Mouse (Mus musculus) forebrain, embryonic 14.5 days (tissue): ENCODE measurements around the gene Trp53i11. TPM values are rescaled to one million over a fixed set of nuclear protein-coding genes. Genes with fewer than 3 reads are reported as not detected.

ENCODE experiments used
- ATAC-seq: fragments of 200-750 bp; cut with Nextera tagmentation; 2 replicates; pipeline ENCODE4 v1.8.0; 2017; ENCODE audit warnings: mild to moderate bottlenecking, moderate library complexity
- DNase-seq: peaks from one replicate; pipeline ENCODE4 v3.0.0-alpha.2; 2015; ENCODE audit warnings: low spot score
- H3K27ac ChIP-seq: fragments of 300-500 bp; sonication (generic); 2 replicates; pipeline ENCODE4 v1.5.1; 2014; ENCODE audit warnings: low read depth, mild to moderate bottlenecking, control low read depth, low read length, moderate library complexity
- H3K27me3 ChIP-seq: fragments of 300-500 bp; sonication (generic); replicated peaks from 2 replicates; pipeline ENCODE4 v1.6.1; 2014; ENCODE audit warnings: low read length, control low read depth, mixed read lengths; ENCODE audit not compliant: control insufficient read depth, insufficient read depth
- H3K36me3 ChIP-seq: fragments of 300-500 bp; sonication (generic); 2 replicates; pipeline ENCODE4 v1.6.1; 2014; ENCODE audit warnings: low read length, control low read depth; ENCODE audit not compliant: control insufficient read depth, insufficient read depth
- H3K4me1 ChIP-seq: fragments of 300-500 bp; sonication (generic); 2 replicates; pipeline ENCODE4 v1.6.1; 2014; ENCODE audit warnings: antibody characterized with exemption, low read length, control low read depth; ENCODE audit not compliant: control insufficient read depth, insufficient read depth
- H3K4me2 ChIP-seq: fragments of 300-500 bp; sonication (generic); 2 replicates; pipeline ENCODE4 v1.6.1; 2014; ENCODE audit warnings: mild to moderate bottlenecking, control low read depth, low read length
- H3K4me3 ChIP-seq: fragments of 300-500 bp; sonication (generic); 2 replicates; pipeline ENCODE4 v1.5.1; 2014; ENCODE audit warnings: low read depth, low read length, control low read depth
- H3K9ac ChIP-seq: fragments of 300-500 bp; sonication (generic); 2 replicates; pipeline ENCODE4 v1.6.1; 2014; ENCODE audit warnings: mild to moderate bottlenecking, low read length, control low read depth, moderate library complexity
- H3K9me3 ChIP-seq: fragments of 300-500 bp; sonication (generic); replicated peaks from 2 replicates; pipeline ENCODE4 v1.6.1; 2016; ENCODE audit warnings: low read length, control low read depth, mixed read lengths; ENCODE audit not compliant: control insufficient read depth
- WGBS: fragments of 180-500 bp; shearing (Covaris S2); extraction: QIAGEN DNeasy Blood & Tissue Kit; methylation state at CpG from one replicate; pipeline ENCODE4 v1.1.7; 2014; 5-methylcytosine and 5-hydroxymethylcytosine counted together
- polyA plus RNA-seq: library from polyadenylated mRNA; unstranded; fragments of >200 nt; fragmentation: Nextera tagmentation; extraction: Ambion mirVana; gene quantifications from 2 replicates; pipeline ENCODE4 v1.2.1, GENCODE M21; 2014

The Trp53i11 gene
- polyA plus RNA-seq, 1 experiment from 2014 or later, result 95.8 TPM

DNA sequence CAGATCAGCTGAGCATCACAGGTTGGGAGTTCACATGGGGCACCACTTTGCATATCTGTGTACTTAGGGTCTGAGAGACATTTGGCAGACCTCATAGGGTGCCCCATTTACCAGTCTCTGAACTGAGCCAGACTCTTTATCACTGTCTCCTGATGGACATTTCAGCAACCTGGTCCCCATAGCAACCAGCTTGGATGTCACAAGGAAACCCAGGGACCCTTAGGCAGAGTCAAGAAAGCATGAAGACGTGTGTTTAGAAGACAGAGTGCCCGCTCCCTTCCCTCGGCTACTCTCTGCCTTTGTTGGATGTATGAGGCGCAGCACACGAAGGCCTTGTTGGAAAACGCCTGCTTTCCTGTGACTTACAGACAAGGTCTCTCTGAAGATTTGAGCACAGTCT, 21.1 kb upstream of the Trp53i11 start:
- Histone ChIP-seq H3K4me1 (0 out of 2 replicates have a peak, but pooled peaks cover 12% of the 10 kb centered on the region), H3K9me3 (no peaks in the 10 kb centered on the region), H3K4me3 (no peak overlapping the region), H3K4me2 (no peak overlapping the region), H3K9ac (no peak overlapping the region), H3K27me3 (no peaks in the 10 kb centered on the region), H3K36me3 (no peaks in the 10 kb centered on the region), H3K27ac (no peak overlapping the region)
- ATAC-seq, result no peak
- no peak for DNase-seq
- WGBS, result 82% methylated on average over 6 of the region's 6 CpGs

GRCm38 (mm10) chr2:93166734-93167406, 20.5 kb upstream of the Trp53i11 start:
- H3K4me2 ChIP-seq, result no peak overlapping the region
- no peak for DNase-seq
- no peaks in the 10 kb centered on the region for H3K27me3 ChIP-seq
- H3K9me3 ChIP-seq, result no peaks in the 10 kb centered on the region
- no peak overlapping the region for H3K27ac ChIP-seq
- ATAC-seq, result peak; percentile 27; the same call in 1 of the 2 replicates
- 0 out of 2 replicates have a peak, but pooled peaks cover 12% of the 10 kb centered on the region for H3K4me1 ChIP-seq
- 83% methylated on average over 14 of the region's 14 CpGs for WGBS
- no peaks in the 10 kb centered on the region for H3K36me3 ChIP-seq
- no peak overlapping the region for H3K9ac ChIP-seq
- no peak overlapping the region for H3K4me3 ChIP-seq

DNA sequence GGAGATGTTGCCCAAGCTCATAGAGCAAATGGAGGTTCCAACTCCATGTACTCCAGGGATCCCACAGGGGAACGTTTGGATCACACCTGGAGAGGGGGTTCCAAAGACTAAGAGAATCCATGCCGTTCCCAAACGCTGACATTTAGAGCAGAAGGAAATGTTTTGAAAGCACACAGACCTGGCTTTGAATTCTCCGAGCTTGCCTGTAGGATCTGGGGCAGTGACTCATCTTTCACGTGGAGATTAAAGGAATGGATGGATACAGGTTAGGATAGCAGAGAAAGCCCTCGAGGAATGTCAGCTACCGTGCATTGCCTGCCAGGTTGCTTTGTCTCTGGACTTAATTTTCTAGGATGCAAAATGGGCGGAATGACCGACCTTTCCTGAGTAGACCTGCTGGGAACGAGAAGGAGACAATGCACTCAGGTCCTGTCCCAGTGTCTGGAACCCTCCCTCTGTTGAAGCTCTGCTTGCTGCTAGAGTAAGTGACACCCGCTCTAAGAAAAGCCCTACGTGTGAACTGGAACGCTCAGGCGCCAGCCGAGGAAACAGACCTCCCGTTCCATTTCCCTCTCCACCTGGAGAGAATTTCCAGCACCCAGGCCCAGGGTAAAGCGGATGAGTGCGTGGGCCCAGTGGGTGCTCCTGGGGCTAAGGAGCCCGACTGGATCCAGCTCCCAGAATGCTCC, 17.0 kb upstream of the Trp53i11 start:
- no peaks in the 10 kb centered on the region for H3K27me3 ChIP-seq
- DNase-seq, result no peak
- 0 out of 2 replicates have a peak, but pooled peaks have one; percentile 9 for ATAC-seq
- no peaks in the 10 kb centered on the region for H3K9me3 ChIP-seq
- no peaks in the 10 kb centered on the region for H3K36me3 ChIP-seq
- no peak overlapping the region for H3K9ac ChIP-seq
- H3K4me1 ChIP-seq, result peaks cover 16% of the 10 kb centered on the region
- WGBS, result 74% methylated on average over 19 of the region's 19 CpGs
- no peak overlapping the region for H3K4me3 ChIP-seq
- H3K27ac ChIP-seq, result no peak overlapping the region; the same call in 1 of the 2 replicates
- no peak overlapping the region for H3K4me2 ChIP-seq

GRCm38 (mm10) chr2:93170845-93171200, 16.5 kb upstream of the Trp53i11 start:
- Histone ChIP-seq H3K9ac (no peak overlapping the region), H3K27ac (no peak overlapping the region; the same call in 1 of the 2 replicates), H3K36me3 (no peaks in the 10 kb centered on the region), H3K4me3 (no peak overlapping the region), H3K9me3 (no peaks in the 10 kb centered on the region), H3K4me1 (peaks cover 16% of the 10 kb centered on the region), H3K27me3 (no peaks in the 10 kb centered on the region), H3K4me2 (no peak overlapping the region)
- DNase-seq (peak; percentile 53), ATAC-seq (peak; percentile 10; the same call in 1 of the 2 replicates)
- WGBS, result 61% methylated on average over 5 of the region's 5 CpGs

GRCm38 (mm10) chr2:93171929-93172328, 15.4 kb upstream of the Trp53i11 start:
- ATAC-seq, result no peak
- peaks cover 26% of the 10 kb centered on the region for H3K4me1 ChIP-seq
- WGBS, result 88% methylated on average over 6 of the region's 6 CpGs

DNA sequence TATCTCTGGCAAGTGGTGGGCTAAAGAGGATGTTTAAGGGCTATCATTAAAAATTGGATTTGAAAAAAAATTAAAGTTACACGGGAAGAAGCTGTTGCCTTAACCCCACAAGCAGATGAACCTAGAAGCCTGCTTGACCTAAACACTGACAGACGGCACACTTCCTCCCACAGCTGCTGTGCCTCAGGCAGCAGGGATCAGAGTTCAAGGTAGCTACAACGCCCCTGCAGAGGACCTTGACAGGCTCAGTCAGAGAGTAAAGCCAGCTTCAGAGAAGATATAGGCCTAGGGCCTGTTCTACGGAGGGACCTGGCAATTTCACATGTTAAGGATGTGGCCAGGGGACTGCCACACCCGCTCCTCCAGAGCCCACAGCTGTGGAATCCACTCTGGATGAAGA, 14.9 kb upstream of the Trp53i11 start:
- H3K4me3 ChIP-seq, result no peak overlapping the region
- DNase-seq (no peak), ATAC-seq (no peak)
- H3K9ac ChIP-seq, result no peak overlapping the region
- H3K9me3 ChIP-seq, result no peaks in the 10 kb centered on the region
- no peaks in the 10 kb centered on the region for H3K36me3 ChIP-seq
- 70% methylated on average over 5 of the region's 5 CpGs for WGBS
- peaks cover 31% of the 10 kb centered on the region for H3K4me1 ChIP-seq
- H3K27ac ChIP-seq, result no peak overlapping the region
- H3K27me3 ChIP-seq, result no peaks in the 10 kb centered on the region
- H3K4me2 ChIP-seq, result no peak overlapping the region

More at GRCm38 (mm10) chr2:93171929-93172328, 15.4 kb upstream of the Trp53i11 start:
- H3K27ac ChIP-seq, result no peak overlapping the region
- H3K4me2 ChIP-seq, result no peak overlapping the region
- no peak overlapping the region for H3K4me3 ChIP-seq
- H3K27me3 ChIP-seq, result no peaks in the 10 kb centered on the region
- H3K9me3 ChIP-seq, result no peaks in the 10 kb centered on the region
- no peaks in the 10 kb centered on the region for H3K36me3 ChIP-seq
- no peak overlapping the region for H3K9ac ChIP-seq
- DNase-seq, result no peak

DNA sequence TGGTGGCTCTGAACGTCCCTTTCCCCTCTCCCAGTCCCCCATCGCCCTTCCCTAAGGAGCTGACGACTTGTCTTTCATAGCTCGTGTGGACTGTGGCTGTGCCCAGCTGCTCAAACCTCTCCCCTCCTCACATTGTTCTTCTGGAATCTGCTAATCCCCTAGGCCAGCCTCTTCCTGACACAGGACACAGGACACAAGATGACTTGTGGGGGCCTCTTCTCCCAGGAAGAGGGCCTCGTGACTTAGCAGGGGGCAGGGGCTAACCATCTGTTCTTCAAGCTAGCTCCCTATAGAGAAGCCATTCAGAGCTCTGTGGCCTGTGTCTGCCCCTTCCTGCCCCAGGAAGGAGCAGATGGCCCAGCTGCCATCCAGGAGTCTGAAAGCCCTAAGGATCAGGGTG, 13.2 kb upstream of the Trp53i11 start:
- Histone ChIP-seq H3K9ac (no peak overlapping the region), H3K36me3 (no peaks in the 10 kb centered on the region), H3K4me2 (no peak overlapping the region), H3K27me3 (no peaks in the 10 kb centered on the region), H3K4me3 (no peak overlapping the region), H3K27ac (no peak overlapping the region; the same call in 1 of the 2 replicates), H3K4me1 (peaks cover 33% of the 10 kb centered on the region), H3K9me3 (no peaks in the 10 kb centered on the region)
- WGBS, result 9% methylated on average over 5 of the region's 5 CpGs
- ATAC-seq, result no peak
- DNase-seq, result no peak

DNA sequence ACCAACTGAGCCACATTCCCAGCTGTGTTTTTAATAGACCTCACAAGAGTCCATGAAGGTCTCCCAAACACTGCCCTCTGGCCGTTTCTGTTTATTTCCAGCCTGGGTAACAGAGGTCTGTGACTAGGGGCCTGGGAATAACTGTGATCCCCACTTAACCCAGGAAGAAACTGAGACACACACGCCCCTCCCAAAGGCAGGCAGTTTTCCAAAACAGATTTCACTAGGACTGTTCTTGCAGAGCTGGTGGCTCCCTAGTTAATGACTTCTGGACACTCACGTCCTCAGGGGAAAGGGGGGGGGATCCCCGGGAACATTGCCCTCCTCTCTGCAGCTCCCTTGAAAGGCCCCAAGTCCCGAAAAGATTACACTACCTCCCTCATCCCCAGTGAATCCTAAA, 12.1 kb upstream of the Trp53i11 start:
- Histone ChIP-seq H3K27me3 (no peaks in the 10 kb centered on the region), H3K4me1 (peaks cover 44% of the 10 kb centered on the region), H3K4me3 (no peak overlapping the region), H3K9me3 (no peaks in the 10 kb centered on the region), H3K27ac (no peak overlapping the region), H3K36me3 (no peaks in the 10 kb centered on the region), H3K4me2 (no peak overlapping the region), H3K9ac (no peak overlapping the region)
- DNase-seq, result no peak
- no peak for ATAC-seq
- WGBS, result 25% methylated on average over 5 of the region's 5 CpGs

DNA sequence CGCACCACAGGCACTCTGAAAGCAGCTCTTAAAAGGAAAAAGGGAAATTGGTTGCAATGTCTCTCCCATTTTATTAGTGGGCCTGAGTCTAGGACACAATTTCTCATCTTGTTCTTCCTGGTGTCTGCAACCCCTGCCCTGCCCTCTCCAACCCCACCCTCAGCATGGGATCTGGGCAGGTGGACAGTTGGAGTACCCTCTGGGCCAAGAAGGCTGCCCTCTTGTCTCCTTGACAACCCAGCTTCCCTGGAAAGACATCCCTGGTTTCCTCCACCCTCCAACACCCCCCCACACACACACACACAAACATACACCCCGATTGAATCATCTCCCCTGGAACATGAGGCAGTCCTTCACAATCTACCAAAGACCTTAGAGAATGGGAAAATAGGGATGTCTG, 11.6 kb upstream of the Trp53i11 start:
- Histone ChIP-seq H3K4me2 (no peak overlapping the region), H3K27me3 (no peaks in the 10 kb centered on the region), H3K27ac (0 out of 2 replicates have a peak overlapping the region, but pooled peaks have one; percentile 89), H3K4me3 (no peak overlapping the region), H3K9ac (no peak overlapping the region), H3K4me1 (peaks cover 44% of the 10 kb centered on the region), H3K36me3 (no peaks in the 10 kb centered on the region), H3K9me3 (no peaks in the 10 kb centered on the region)
- 77% methylated on average over 2 of the region's 2 CpGs for WGBS
- DNase-seq (no peak), ATAC-seq (no peak)
